Mouse (Mus musculus) forelimb bud, embryonic 11.5 days (tissue): ENCODE results near the gene Il1f6.
"Not testable (repeated sequence)": the region's sequence is repeated elsewhere in the genome, so short reads cannot be mapped to it uniquely, and the experiment has no call there.

Source experiments
- DNase-seq: peaks from one replicate; pipeline ENCODE4 v3.0.0-alpha.2; 2012; ENCODE audit warnings: low read depth, low spot score

Il1f6 gene

GRCm38 (mm10) chr2:24215118-24215517, at the start of gene Il1f6:
Il1f6 (plus strand) TSS chr2:24215418.
- DNase-seq, result no peak

GRCm38 (mm10) chr2:24181683-24182331, 33.4 kb upstream of the Il1f6 start:
- DNase-seq, result peak; percentile 38

- DNase-seq, result not testable (repeated sequence)
These were observed 32.6 kb upstream of the Il1f6 start for GRCm38 (mm10) chr2:24182423-24183147.

- not testable (repeated sequence) for DNase-seq
These were observed 31.1 kb upstream of the Il1f6 start for GRCm38 (mm10) chr2:24184092-24184491.

- no peak for DNase-seq
These were observed 29.0 kb upstream of the Il1f6 start, which contains the start of gene Il1f9 for GRCm38 (mm10) chr2:24186176-24186575. Il1f9 (plus strand) TSS chr2:24186476.

GRCm38 (mm10) chr2:24187585-24187984, 27.6 kb upstream of the Il1f6 start:
- no peak for DNase-seq

GRCm38 (mm10) chr2:24188189-24188588, 27.0 kb upstream of the Il1f6 start:
- DNase-seq, result no peak

- DNase-seq, result no peak
These were observed 12.0 kb downstream of the Il1f6 start for GRCm38 (mm10) chr2:24227191-24227590.

GRCm38 (mm10) chr2:24267503-24267902, 52.3 kb downstream of the Il1f6 start:
- DNase-seq, result no peak

GRCm38 (mm10) chr2:24273619-24274018, 58.4 kb downstream of the Il1f6 start:
- no peak for DNase-seq

GRCm38 (mm10) chr2:24275146-24275545, 59.9 kb downstream of the Il1f6 start:
- no peak for DNase-seq
